Mouse (Mus musculus): ENCODE results near the gene Pick1. TPM values are rescaled to one million over a fixed set of nuclear protein-coding genes. Genes with fewer than 3 reads are reported as not detected.

The Pick1 gene
- polyA plus RNA-seq, 1 experiment, result 9.5 TPM

- H3K27me3 ChIP-seq (replicated peaks), result peaks cover 6% of the 10 kb centered on the region
- peaks cover 23% of the 10 kb centered on the region for H3K36me3 ChIP-seq (replicated peaks; ENCODE audit: low read length)
- H3K4me3 ChIP-seq (replicated peaks), result no peak overlapping the region
- peaks cover 8% of the 10 kb centered on the region for H3K9me3 ChIP-seq
- TF ChIP-seq FLI1 (IDR thresholded peaks at IDR 0.05; ENCODE audit: low read length) (no peak), GATA1 (IDR thresholded peaks at IDR 0.05; ENCODE audit: borderline replicate concordance, low read length) (no peak)
- H3K4me1 ChIP-seq, result peaks cover 19% of the 10 kb centered on the region
Measured at GRCm38 (mm10) chr15:79282434-79282833, 53.5 kb downstream of the Pick1 start.

GRCm38 (mm10) chr15:79283371-79283770 is 54.4 kb downstream of the Pick1 start:
- H3K27me3 ChIP-seq (replicated peaks), result peaks cover 6% of the 10 kb centered on the region
- H3K36me3 ChIP-seq (replicated peaks; ENCODE audit: low read length), result peaks cover 31% of the 10 kb centered on the region
- H3K9me3 ChIP-seq, result peaks cover 8% of the 10 kb centered on the region
- H3K4me3 ChIP-seq (replicated peaks), result no peak overlapping the region
- TF ChIP-seq GATA1 (IDR thresholded peaks at IDR 0.05; ENCODE audit: borderline replicate concordance, low read length), result no peak
- TF ChIP-seq FLI1 (IDR thresholded peaks at IDR 0.05; ENCODE audit: low read length), result no peak
- H3K4me1 ChIP-seq, result peaks cover 19% of the 10 kb centered on the region

DNA sequence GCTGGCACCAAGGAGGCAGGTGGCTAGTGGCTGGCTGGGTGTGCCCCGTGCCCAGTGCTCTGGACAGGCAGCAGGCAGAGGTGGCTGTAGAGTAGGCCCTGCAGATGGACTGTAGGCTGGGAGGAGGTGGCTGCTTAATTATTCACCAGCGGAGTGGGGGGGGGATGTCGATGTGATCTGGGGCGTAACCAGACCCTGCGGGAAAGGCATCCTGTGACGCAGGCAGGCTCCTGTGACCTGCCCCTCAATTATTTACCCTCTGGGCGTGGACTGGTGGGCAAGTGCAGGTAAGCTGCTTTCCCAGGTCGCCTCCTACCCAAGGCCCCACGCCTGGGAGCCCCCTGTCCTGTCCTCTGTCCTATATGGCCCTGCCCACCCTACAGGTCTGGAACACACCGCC is 56.4 kb downstream of the Pick1 start, which contains the start of gene Baiap2l2:
Gene Baiap2l2, minus strand, starts transcription at position 139 of the 400 bp plus-strand sequence.
- H3K27me3 ChIP-seq (replicated peaks), result peaks cover 6% of the 10 kb centered on the region
- no peaks in the 10 kb centered on the region for H3K9me3 ChIP-seq
- H3K36me3 ChIP-seq (replicated peaks; ENCODE audit: low read length), result peaks cover 51% of the 10 kb centered on the region
- TF ChIP-seq FLI1 (IDR thresholded peaks at IDR 0.05; ENCODE audit: low read length), result no peak
- no peak for TF ChIP-seq GATA1 (IDR thresholded peaks at IDR 0.05; ENCODE audit: borderline replicate concordance, low read length)
- H3K4me1 ChIP-seq, result peaks cover 15% of the 10 kb centered on the region
- no peak within 1 kb of the TSS for H3K4me3 ChIP-seq (replicated peaks)

DNA sequence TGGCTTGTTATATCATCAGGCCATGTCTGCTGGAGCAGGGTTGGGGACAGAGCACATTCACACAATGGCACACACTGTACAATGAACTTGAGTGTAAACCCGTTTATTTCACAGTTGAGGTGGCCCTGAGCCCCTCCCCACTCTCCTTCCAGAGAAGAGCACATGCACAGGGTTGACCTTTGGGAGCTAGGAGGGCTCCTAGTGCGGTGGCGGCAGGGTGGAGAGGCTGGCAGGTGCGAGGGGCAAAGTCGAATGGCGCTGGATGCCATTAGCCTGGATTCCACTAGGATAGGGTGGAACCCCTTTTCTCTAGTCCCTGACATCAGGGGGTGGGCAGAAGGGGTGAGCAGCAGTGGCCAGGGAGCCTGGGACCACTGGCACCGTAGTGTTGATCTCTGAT is 57.2 kb downstream of the Pick1 start:
- peaks cover 6% of the 10 kb centered on the region for H3K27me3 ChIP-seq (replicated peaks)
- H3K4me1 ChIP-seq, result peaks cover 7% of the 10 kb centered on the region
- H3K9me3 ChIP-seq, result no peaks in the 10 kb centered on the region
- TF ChIP-seq GATA1 (IDR thresholded peaks at IDR 0.05; ENCODE audit: borderline replicate concordance, low read length) (no peak), FLI1 (IDR thresholded peaks at IDR 0.05; ENCODE audit: low read length) (no peak)
- no peak overlapping the region for H3K4me3 ChIP-seq (replicated peaks)
- H3K36me3 ChIP-seq (replicated peaks; ENCODE audit: low read length), result peaks cover 57% of the 10 kb centered on the region

DNA sequence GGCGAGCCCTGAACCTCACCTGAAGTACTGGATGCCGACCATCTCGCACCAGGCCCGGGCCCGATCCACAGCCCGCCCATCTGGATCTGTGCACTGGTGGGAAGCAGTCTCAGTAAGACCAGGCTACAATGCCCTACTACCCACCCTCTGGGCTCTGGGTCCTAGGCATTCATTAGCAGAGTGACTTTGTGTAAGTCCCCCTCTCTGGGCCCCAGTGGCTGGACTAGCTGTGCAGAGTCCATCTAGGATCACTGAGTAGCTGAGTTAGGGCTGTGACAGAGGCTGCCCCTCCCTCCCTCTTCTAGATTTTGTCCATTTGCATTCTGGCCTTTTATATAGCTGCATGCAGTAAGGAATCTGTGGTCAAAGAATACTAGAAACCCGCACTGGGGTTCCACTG is 58.1 kb downstream of the Pick1 start:
- peaks cover 66% of the 10 kb centered on the region for H3K36me3 ChIP-seq (replicated peaks; ENCODE audit: low read length)
- H3K9me3 ChIP-seq, result no peaks in the 10 kb centered on the region
- no peaks in the 10 kb centered on the region; the same call in 1 of the 2 replicates for H3K4me1 ChIP-seq
- no peak for TF ChIP-seq GATA1 (IDR thresholded peaks at IDR 0.05; ENCODE audit: borderline replicate concordance, low read length)
- no peak for TF ChIP-seq FLI1 (IDR thresholded peaks at IDR 0.05; ENCODE audit: low read length)
- H3K4me3 ChIP-seq (replicated peaks), result no peak overlapping the region
- H3K27me3 ChIP-seq (replicated peaks), result peaks cover 6% of the 10 kb centered on the region

- H3K36me3 ChIP-seq (replicated peaks; ENCODE audit: low read length), result peaks cover 79% of the 10 kb centered on the region
- TF ChIP-seq GATA1 (IDR thresholded peaks at IDR 0.05; ENCODE audit: borderline replicate concordance, low read length), result no peak
Measured at GRCm38 (mm10) chr15:79288387-79288786, 59.4 kb downstream of the Pick1 start.

DNA sequence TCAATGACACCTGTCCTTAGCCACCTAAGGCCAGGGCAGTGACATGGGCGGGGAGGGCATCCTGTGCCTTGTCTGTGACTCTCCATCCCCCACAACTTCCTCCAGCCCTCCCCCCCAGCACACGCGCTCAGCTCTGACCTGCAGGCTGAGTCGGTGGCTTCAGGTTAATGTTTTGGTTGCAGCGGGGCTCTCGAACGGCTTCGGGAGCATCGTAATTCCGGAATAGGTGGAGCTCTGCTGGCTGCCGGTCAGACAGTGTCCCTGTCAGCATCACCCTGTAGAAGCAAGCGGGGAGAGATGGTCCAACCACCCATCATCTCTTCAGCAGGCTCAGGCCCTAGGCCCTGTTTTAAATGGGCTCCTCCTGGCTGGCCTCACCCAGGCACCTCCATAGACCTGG is 60.5 kb downstream of the Pick1 start:
- no peak overlapping the region for H3K4me3 ChIP-seq (replicated peaks)
- H3K36me3 ChIP-seq (replicated peaks; ENCODE audit: low read length), result peaks cover 88% of the 10 kb centered on the region
- H3K27me3 ChIP-seq (replicated peaks), result peaks cover 2% of the 10 kb centered on the region
- H3K9me3 ChIP-seq, result no peaks in the 10 kb centered on the region
- H3K4me1 ChIP-seq, result no peaks in the 10 kb centered on the region; the same call in 1 of the 2 replicates
- TF ChIP-seq GATA1 (IDR thresholded peaks at IDR 0.05; ENCODE audit: borderline replicate concordance, low read length), result no peak
- no peak for TF ChIP-seq FLI1 (IDR thresholded peaks at IDR 0.05; ENCODE audit: low read length)

More at GRCm38 (mm10) chr15:79288387-79288786, 59.4 kb downstream of the Pick1 start:
- Histone ChIP-seq H3K4me3 (replicated peaks) (no peak overlapping the region), H3K27me3 (replicated peaks) (peaks cover 6% of the 10 kb centered on the region), H3K4me1 (no peaks in the 10 kb centered on the region; the same call in 1 of the 2 replicates), H3K9me3 (no peaks in the 10 kb centered on the region)

DNA sequence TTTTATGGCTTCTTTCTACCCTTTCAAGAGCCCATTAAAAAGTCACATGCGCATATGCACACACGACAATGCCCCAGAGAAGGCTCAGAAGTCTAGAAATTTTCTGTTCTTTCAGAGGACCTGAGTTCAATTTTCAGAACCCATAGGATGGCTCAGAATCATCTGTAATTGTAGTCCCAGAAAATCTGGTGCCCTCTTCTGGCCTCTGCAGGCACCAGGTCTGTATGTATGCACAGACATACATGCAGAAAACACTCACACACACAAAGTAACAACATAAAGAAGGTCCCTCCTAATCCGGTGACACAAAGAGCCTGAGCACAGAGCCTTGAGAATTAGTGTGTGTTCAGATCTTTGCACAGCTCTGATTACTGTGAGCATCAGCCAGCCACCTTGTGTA is 61.4 kb downstream of the Pick1 start:
- no peak overlapping the region for H3K4me3 ChIP-seq (replicated peaks)

DNA sequence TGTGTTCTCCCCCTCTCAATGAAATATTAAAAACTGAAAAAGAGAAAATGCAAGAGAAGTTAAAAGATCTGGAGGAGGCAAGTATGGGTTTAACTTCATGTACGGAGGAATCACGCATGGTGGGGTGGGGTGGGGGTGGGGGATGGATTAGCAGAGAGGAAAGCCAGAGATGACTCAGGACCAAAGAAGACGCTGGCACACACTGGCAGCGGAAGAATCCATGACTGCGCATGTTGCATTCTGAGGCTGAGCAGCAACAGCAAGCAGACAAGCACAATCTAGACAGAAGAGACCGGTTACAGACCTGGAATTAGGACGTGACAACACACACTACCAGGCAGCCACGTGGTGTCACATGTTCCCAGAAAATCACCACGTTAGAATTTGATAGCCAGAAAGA is 63.8 kb downstream of the Pick1 start:
- Histone ChIP-seq H3K4me3 (replicated peaks) (no peak overlapping the region), H3K36me3 (replicated peaks; ENCODE audit: low read length) (peaks cover 87% of the 10 kb centered on the region), H3K27me3 (replicated peaks) (no peaks in the 10 kb centered on the region), H3K9me3 (no peaks in the 10 kb centered on the region), H3K4me1 (no peaks in the 10 kb centered on the region; the same call in 1 of the 2 replicates)
- TF ChIP-seq FLI1 (IDR thresholded peaks at IDR 0.05; ENCODE audit: low read length), result no peak
- no peak for TF ChIP-seq GATA1 (IDR thresholded peaks at IDR 0.05; ENCODE audit: borderline replicate concordance, low read length)

More for the DNA sequence above, 61.4 kb downstream of the Pick1 start:
- H3K36me3 ChIP-seq (replicated peaks; ENCODE audit: low read length), result peaks cover 91% of the 10 kb centered on the region
- H3K4me1 ChIP-seq, result no peaks in the 10 kb centered on the region; the same call in 1 of the 2 replicates
- H3K9me3 ChIP-seq, result no peaks in the 10 kb centered on the region
- no peaks in the 10 kb centered on the region for H3K27me3 ChIP-seq (replicated peaks)
- TF ChIP-seq GATA1 (IDR thresholded peaks at IDR 0.05; ENCODE audit: borderline replicate concordance, low read length) (no peak), FLI1 (IDR thresholded peaks at IDR 0.05; ENCODE audit: low read length) (no peak)

- no peak for TF ChIP-seq GATA1 (IDR thresholded peaks at IDR 0.05; ENCODE audit: borderline replicate concordance, low read length)
- no peak for TF ChIP-seq FLI1 (IDR thresholded peaks at IDR 0.05; ENCODE audit: low read length)
- H3K9me3 ChIP-seq, result no peaks in the 10 kb centered on the region
- peaks cover 90% of the 10 kb centered on the region for H3K36me3 ChIP-seq (replicated peaks; ENCODE audit: low read length)
- H3K4me3 ChIP-seq (replicated peaks), result no peak overlapping the region
- peaks cover 12% of the 10 kb centered on the region for H3K4me1 ChIP-seq
- H3K27me3 ChIP-seq (replicated peaks), result no peaks in the 10 kb centered on the region
Measured at GRCm38 (mm10) chr15:79298553-79298952, 69.6 kb downstream of the Pick1 start.

Other genes starting within 250 kb of the Pick1 start
- gene H1f0, start 200.7 kb upstream of the Pick1 start, polyA plus RNA-seq (2012; ENCODE audit: insufficient read depth, low replicate concordance), result 211 and 406 TPM in 2 replicates
- gene Galr3, start 187.3 kb upstream of the Pick1 start, polyA plus RNA-seq (2012; ENCODE audit: insufficient read depth, low replicate concordance), result 10.8 and 18.1 TPM in 2 replicates
- gene Ankrd54, start 166.3 kb upstream of the Pick1 start, polyA plus RNA-seq (2012; ENCODE audit: insufficient read depth, low replicate concordance), result 32.5 and 90.9 TPM in 2 replicates
- 9.1 and 10.8 TPM in 2 replicates for gene Eif3l, start 154.0 kb upstream of the Pick1 start, polyA plus RNA-seq (2012; ENCODE audit: insufficient read depth, low replicate concordance)
- gene Micall1, start 120.3 kb upstream of the Pick1 start, polyA plus RNA-seq (2012; ENCODE audit: insufficient read depth, low replicate concordance), result 2.0 and 8.4 TPM in 2 replicates
- gene Polr2f, start 88.2 kb upstream of the Pick1 start, polyA plus RNA-seq (2012; ENCODE audit: insufficient read depth, low replicate concordance), result 56.4 and 173 TPM in 2 replicates
- 4.1 TPM in 1 of 2 replicates, not detected in the other for gene 1700088E04Rik, start 87.9 kb upstream of the Pick1 start, polyA plus RNA-seq (2012; ENCODE audit: insufficient read depth, low replicate concordance)
- gene Sox10, start 63.9 kb upstream of the Pick1 start, polyA plus RNA-seq (2012; ENCODE audit: insufficient read depth, low replicate concordance), result not detected in 2 replicates
- not detected in 2 replicates for gene Gm49486, start 218 bp downstream of the Pick1 start, polyA plus RNA-seq (2012; ENCODE audit: insufficient read depth, low replicate concordance)
- gene Slc16a8, start 25.6 kb downstream of the Pick1 start, polyA plus RNA-seq (2012; ENCODE audit: insufficient read depth, low replicate concordance), result not detected in 2 replicates
- 1.9 TPM in 1 of 2 replicates, not detected in the other for gene Baiap2l2, start 56.4 kb downstream of the Pick1 start, polyA plus RNA-seq (2012; ENCODE audit: insufficient read depth, low replicate concordance)
- gene Pla2g6, start 99.2 kb downstream of the Pick1 start, polyA plus RNA-seq (2012; ENCODE audit: insufficient read depth, low replicate concordance), result 26.0 and 37.7 TPM in 2 replicates
- 3.8 and 6.4 TPM in 2 replicates for gene Maff, start 117.4 kb downstream of the Pick1 start, polyA plus RNA-seq (2012; ENCODE audit: insufficient read depth, low replicate concordance)
- 58.6 and 91.9 TPM in 2 replicates for gene Tmem184b, start 174.4 kb downstream of the Pick1 start, polyA plus RNA-seq (2012; ENCODE audit: insufficient read depth, low replicate concordance)
- gene Csnk1e, start 226.4 kb downstream of the Pick1 start, polyA plus RNA-seq (2012; ENCODE audit: insufficient read depth, low replicate concordance), result 77.4 and 115 TPM in 2 replicates

All from megakaryocyte, embryonic 14.5 days (primary cell).